Mouse (Mus musculus): Measurements from ENCODE around the gene Entr1.
A peak's percentile ranks its signal among the peaks of the same experiment; 100 is the strongest.

DNA sequence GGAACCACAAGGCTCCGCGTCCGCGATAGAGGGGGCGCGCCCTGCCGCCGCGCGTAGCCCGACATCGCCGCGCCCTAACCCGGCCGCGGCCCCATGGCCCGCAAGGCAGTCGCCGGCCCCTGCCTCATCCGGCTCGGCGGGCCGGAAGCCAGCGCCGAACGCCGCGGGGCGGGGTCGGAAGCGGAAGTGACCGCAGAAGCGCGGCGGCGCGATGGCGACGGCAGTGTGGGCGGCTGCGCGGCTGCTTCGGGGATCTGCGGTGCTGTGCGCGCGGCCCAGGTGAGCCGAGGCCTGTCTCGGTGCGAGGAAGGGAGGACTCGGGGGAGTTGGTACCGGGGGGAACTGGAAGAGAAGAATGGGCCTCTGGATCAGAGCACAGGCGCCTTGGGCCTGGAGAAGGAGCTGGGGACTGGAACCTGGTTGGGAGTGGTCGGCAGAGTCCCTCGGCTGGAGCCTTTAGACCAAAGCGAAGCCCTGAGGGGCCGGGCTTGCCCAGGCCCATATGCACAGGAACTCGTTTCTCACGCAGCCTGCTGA, at the start of gene Entr1, which contains the start of gene Pmpca:
- TF ChIP-seq HCFC1 (IDR thresholded peaks at IDR 0.05; ENCODE audit: borderline replicate concordance, insufficient read depth, low read length), result peak; percentile 56
- no peak for TF ChIP-seq ZNF384 (IDR thresholded peaks at IDR 0.05; ENCODE audit: low read depth, low read length)
- no peak for TF ChIP-seq CHD2 (IDR thresholded peaks at IDR 0.05; ENCODE audit: low read depth, low read length)
- no peak for TF ChIP-seq MAFK (IDR thresholded peaks at IDR 0.05; ENCODE audit: insufficient read depth, low read depth, low read length)
- no peak for TF ChIP-seq ZC3H11A (IDR thresholded peaks at IDR 0.05; ENCODE audit: borderline replicate concordance, low read depth, low read length)

All from ES-E14 (cell line).